Mouse (Mus musculus): ENCODE measurements around the gene Parvb. TPM values are rescaled to one million over a fixed set of nuclear protein-coding genes. Genes with fewer than 3 reads are reported as not detected.

The Parvb gene
- total RNA-seq, 2 experiments from 2014 or later, result 54.4 to 64.5 TPM

GRCm38 (mm10) chr15:84311295-84312085, 79.6 kb downstream of the Parvb start:
- intact Hi-C loops (cut with DNase I; ENCODE audit: low total_unique reads), result no loop called here
- DNase-seq, result no peak

GRCm38 (mm10) chr15:84312878-84313565, 81.2 kb downstream of the Parvb start:
- intact Hi-C loops (cut with DNase I; ENCODE audit: low total_unique reads), result no loop called here
- DNase-seq, result no peak

- no peak for DNase-seq
- intact Hi-C loops (cut with DNase I; ENCODE audit: low total_unique reads), result no loop called here
These were observed 81.7 kb downstream of the Parvb start for GRCm38 (mm10) chr15:84313566-84313878.

- intact Hi-C loops (cut with DNase I; ENCODE audit: low total_unique reads), result no loop called here
- DNase-seq, result no peak
These were observed 82.7 kb downstream of the Parvb start for GRCm38 (mm10) chr15:84314420-84315080.

- DNase-seq, result no peak
- intact Hi-C loops (cut with DNase I; ENCODE audit: low total_unique reads), result no loop called here
These were observed 83.6 kb downstream of the Parvb start for GRCm38 (mm10) chr15:84315276-84316046.

GRCm38 (mm10) chr15:84319393-84319792, 87.5 kb downstream of the Parvb start:
- intact Hi-C loops (cut with DNase I; ENCODE audit: low total_unique reads), result no loop called here
- no peak for DNase-seq

- intact Hi-C loops (cut with DNase I; ENCODE audit: low total_unique reads), result no loop called here
These were observed 89.8 kb downstream of the Parvb start for GRCm38 (mm10) chr15:84321544-84322174.

GRCm38 (mm10) chr15:84323966-84324869, 92.4 kb downstream of the Parvb start, which contains the start of gene Parvg:
Gene Parvg, plus strand, starts transcription at chr15:84324026.
- no peak for DNase-seq
- intact Hi-C loops (cut with DNase I; ENCODE audit: low total_unique reads), result no loop called here

More at GRCm38 (mm10) chr15:84321544-84322174, 89.8 kb downstream of the Parvb start:
- no peak for DNase-seq

- no peak for DNase-seq
- intact Hi-C loops (cut with DNase I; ENCODE audit: low total_unique reads), result no loop called here
These were observed 93.2 kb downstream of the Parvb start for GRCm38 (mm10) chr15:84324870-84325553.

GRCm38 (mm10) chr15:84325736-84326135, 93.9 kb downstream of the Parvb start:
- intact Hi-C loops (cut with DNase I; ENCODE audit: low total_unique reads), result no loop called here

GRCm38 (mm10) chr15:84328870-84329269, 97.0 kb downstream of the Parvb start:
- intact Hi-C loops (cut with DNase I; ENCODE audit: low total_unique reads), result no loop called here

More at GRCm38 (mm10) chr15:84325736-84326135, 93.9 kb downstream of the Parvb start:
- DNase-seq, result no peak

GRCm38 (mm10) chr15:84329940-84330339, 98.1 kb downstream of the Parvb start:
- DNase-seq, result no peak
- intact Hi-C loops (cut with DNase I; ENCODE audit: low total_unique reads), result no loop called here

More at GRCm38 (mm10) chr15:84328870-84329269, 97.0 kb downstream of the Parvb start:
- DNase-seq, result no peak

- intact Hi-C loops (cut with DNase I; ENCODE audit: low total_unique reads), result no loop called here
- no peak for DNase-seq
These were observed 99.3 kb downstream of the Parvb start for GRCm38 (mm10) chr15:84331066-84331612.

- intact Hi-C loops (cut with DNase I; ENCODE audit: low total_unique reads), result no loop called here
These were observed 104.5 kb downstream of the Parvb start for GRCm38 (mm10) chr15:84336281-84336817.

GRCm38 (mm10) chr15:84337599-84337998, 105.8 kb downstream of the Parvb start:
- DNase-seq, result no peak
- intact Hi-C loops (cut with DNase I; ENCODE audit: low total_unique reads), result no loop called here

More at GRCm38 (mm10) chr15:84336281-84336817, 104.5 kb downstream of the Parvb start:
- no peak for DNase-seq

GRCm38 (mm10) chr15:84340926-84341325, 109.1 kb downstream of the Parvb start:
- intact Hi-C loops (cut with DNase I; ENCODE audit: low total_unique reads), result no loop called here
- DNase-seq, result no peak

GRCm38 (mm10) chr15:84348769-84349168, 116.9 kb downstream of the Parvb start:
- DNase-seq, result no peak
- intact Hi-C loops (cut with DNase I; ENCODE audit: low total_unique reads), result no loop called here
